Mouse (Mus musculus): ENCODE data around the gene Adam1a. TPM values are rescaled to one million over a fixed set of nuclear protein-coding genes. Genes with fewer than 3 reads are reported as not detected.

Adam1a gene
- 4.4 TPM for polyA plus RNA-seq (2014; fragmentation: Illumina TruSeq; extraction: RNeasy Lipid Tissue Mini Kit (QIAGEN cat#74804); ENCODE audit: low read depth, low replicate concordance)

GRCm38 (mm10) chr5:121544910-121545792 is at the start of gene Adam1a, which contains the start of gene Gm42878:
Gene Adam1a, minus strand, starts transcription at chr5:121545482.
Gene Gm42878, minus strand, starts transcription at chr5:121545482.

GRCm38 (mm10) chr5:121593451-121594401 is 48.4 kb upstream of the Adam1a start, which contains the start of gene Aldh2:
Gene Aldh2, minus strand, starts transcription at chr5:121593824.

GRCm38 (mm10) chr5:121545793-121546529 is 679 bp upstream of the Adam1a start, which contains the start of gene Mapkapk5:
Gene Mapkapk5, minus strand, starts transcription at chr5:121545905.

GRCm38 (mm10) chr5:121503231-121503630 is 42.1 kb downstream of the Adam1a start, which contains the start of gene Adam1b:
Gene Adam1b, minus strand, starts transcription at chr5:121503435.

Other genes starting within 250 kb of the Adam1a start
- 24.5 TPM for gene Trafd1, start 159.8 kb downstream of the Adam1a start, polyA plus RNA-seq (2014; fragmentation: Illumina TruSeq; extraction: RNeasy Lipid Tissue Mini Kit (QIAGEN cat#74804); ENCODE audit: low read depth, low replicate concordance)
- 27.3 TPM for gene Naa25, start 147.5 kb downstream of the Adam1a start, polyA plus RNA-seq (2014; fragmentation: Illumina TruSeq; extraction: RNeasy Lipid Tissue Mini Kit (QIAGEN cat#74804); ENCODE audit: low read depth, low replicate concordance)
- gene Tmem116, start 93.6 kb downstream of the Adam1a start, polyA plus RNA-seq (2014; fragmentation: Illumina TruSeq; extraction: RNeasy Lipid Tissue Mini Kit (QIAGEN cat#74804); ENCODE audit: low read depth, low replicate concordance): not detected
- gene Erp29, start 93.0 kb downstream of the Adam1a start, polyA plus RNA-seq (2014; fragmentation: Illumina TruSeq; extraction: RNeasy Lipid Tissue Mini Kit (QIAGEN cat#74804); ENCODE audit: low read depth, low replicate concordance): 10.6 TPM
- gene Adam1b, start 42.0 kb downstream of the Adam1a start, polyA plus RNA-seq (2014; fragmentation: Illumina TruSeq; extraction: RNeasy Lipid Tissue Mini Kit (QIAGEN cat#74804); ENCODE audit: low read depth, low replicate concordance): not detected
- gene Gm42878, start within 50 bp of the Adam1a start, polyA plus RNA-seq (2014; fragmentation: Illumina TruSeq; extraction: RNeasy Lipid Tissue Mini Kit (QIAGEN cat#74804); ENCODE audit: low read depth, low replicate concordance): 1.9 TPM
- 84.6 TPM for gene Mapkapk5, start 423 bp upstream of the Adam1a start, polyA plus RNA-seq (2014; fragmentation: Illumina TruSeq; extraction: RNeasy Lipid Tissue Mini Kit (QIAGEN cat#74804); ENCODE audit: low read depth, low replicate concordance)
- gene Aldh2, start 48.3 kb upstream of the Adam1a start, polyA plus RNA-seq (2014; fragmentation: Illumina TruSeq; extraction: RNeasy Lipid Tissue Mini Kit (QIAGEN cat#74804); ENCODE audit: low read depth, low replicate concordance): 22.8 TPM
- 5.8 TPM for gene Acad12, start 73.5 kb upstream of the Adam1a start, polyA plus RNA-seq (2014; fragmentation: Illumina TruSeq; extraction: RNeasy Lipid Tissue Mini Kit (QIAGEN cat#74804); ENCODE audit: low read depth, low replicate concordance)
- 1.3 TPM for gene Acad10, start 115.0 kb upstream of the Adam1a start, polyA plus RNA-seq (2014; fragmentation: Illumina TruSeq; extraction: RNeasy Lipid Tissue Mini Kit (QIAGEN cat#74804); ENCODE audit: low read depth, low replicate concordance)
- 32.3 TPM for gene Brap, start 115.1 kb upstream of the Adam1a start, polyA plus RNA-seq (2014; fragmentation: Illumina TruSeq; extraction: RNeasy Lipid Tissue Mini Kit (QIAGEN cat#74804); ENCODE audit: low read depth, low replicate concordance)
- gene Atxn2, start 165.9 kb upstream of the Adam1a start, polyA plus RNA-seq (2014; fragmentation: Illumina TruSeq; extraction: RNeasy Lipid Tissue Mini Kit (QIAGEN cat#74804); ENCODE audit: low read depth, low replicate concordance): 193 TPM